Mouse (Mus musculus) heart, adult 18-20 months (tissue): Measurements from ENCODE around the gene Adgrd1. TPM values are rescaled to one million over a fixed set of nuclear protein-coding genes. Genes with fewer than 3 reads are reported as not detected.

Experiments used
- total RNA-seq, 2 experiments: library from RNA; stranded (reverse); gene quantifications; 2 replicates each; pipeline ENCODE4 v1.2.3; 2021

Gene Adgrd1
- total RNA-seq, 2 experiments from 2014 or later = 3.4 to 4.3 TPM

Other genes with a start within 250 kb of the Adgrd1 start
- gene Rimbp2, start 143.3 kb upstream of the Adgrd1 start, total RNA-seq = not detected
- 10 to 100 TPM; 10.5 to 13.4 TPM for gene Stx2, start 88.2 kb upstream of the Adgrd1 start, total RNA-seq
- 100 to 1,000 TPM in 1 of 2 experiments, 10 to 100 TPM in 1; 99.7 to 125 TPM for gene Ran, start 76.7 kb upstream of the Adgrd1 start, total RNA-seq